Mouse (Mus musculus) kidney, adult 2 months (tissue): Measurements from ENCODE around the gene Gm21887.
"Not testable (repeated sequence)": the region's sequence is repeated elsewhere in the genome, so short reads cannot be mapped to it uniquely, and the experiment has no call there.

Experiments
- CTCF ChIP-seq: fragments of 200-500 bp; conservative IDR thresholded peaks from 2 replicates; pipeline ENCODE4 v1.5.1; 2011; ENCODE audit warnings: low read depth, mild to moderate bottlenecking, control low read depth, low read length, moderate library complexity, mixed read lengths; ENCODE audit not compliant: insufficient read depth, insufficient read length
- POLR2A ChIP-seq: fragments of 200-500 bp; IDR thresholded peaks from one replicate; pipeline ENCODE4 v1.6.1; 2011; ENCODE audit warnings: low read depth, low read length, control low read depth

DNA sequence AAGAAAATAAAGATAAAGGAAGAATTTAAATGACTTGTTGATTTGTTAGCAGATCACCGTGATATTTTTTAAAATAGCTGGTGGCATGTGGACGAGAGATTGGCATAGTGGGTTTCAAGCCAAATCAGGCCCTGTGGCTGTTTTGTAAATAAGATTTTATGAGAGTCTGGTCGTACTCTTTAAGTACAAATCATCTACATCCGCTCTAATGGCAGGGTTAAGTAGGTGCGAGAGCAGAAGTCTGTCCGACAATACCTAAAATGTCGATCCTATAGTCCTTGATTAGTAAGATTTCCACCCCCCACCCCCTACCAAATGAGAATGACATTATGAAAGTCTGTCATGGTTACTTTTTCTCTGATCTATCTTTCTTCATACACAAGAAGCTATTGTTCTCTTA lies 25.1 kb upstream of the Gm21887 start:
- TF ChIP-seq CTCF, POLR2A: not testable (repeated sequence)
